Mouse (Mus musculus) small intestine, adult 2 months (tissue): Measurements from ENCODE around the gene Cyp46a1.

Experiments used
- CTCF ChIP-seq: fragments of 200-500 bp; IDR thresholded peaks from 2 replicates; pipeline ENCODE4 v1.5.1; 2012; ENCODE audit warnings: low read depth, mild to moderate bottlenecking, control low read depth, inconsistent platforms, low read length, moderate library complexity, mixed read lengths; ENCODE audit not compliant: insufficient replicate concordance, insufficient read length; ENCODE audit errors: extremely low read depth
- POLR2A ChIP-seq: fragments of 200-500 bp; IDR thresholded peaks from 2 replicates; pipeline ENCODE4 v1.6.1; 2012; ENCODE audit warnings: low read depth, mild to moderate bottlenecking, control low read depth, inconsistent platforms, low read length, moderate library complexity

GRCm38 (mm10) chr12:108403957-108404356 lies 69.8 kb downstream of the Cyp46a1 start:
- TF ChIP-seq CTCF, result no peak
- TF ChIP-seq POLR2A, result no peak
